Mouse (Mus musculus) CD4-positive, CD25-positive, alpha-beta regulatory T cell, adult 4 months (primary cell): ENCODE measurements around the gene Dlg4. TPM values are rescaled to one million over a fixed set of nuclear protein-coding genes. Genes with fewer than 3 reads are reported as not detected.

ENCODE experiments used
- ATAC-seq: one replicate; pipeline ENCODE4 v1.8.0; 2017
- polyA plus RNA-seq, 2 experiments: library from polyadenylated mRNA; unstranded; fragments of 100-300 nt; shearing (Covaris generic); gene quantifications; one replicate each; pipeline ENCODE4 v1.2.1; 2017

Gene Dlg4
- polyA plus RNA-seq, result 10 to 100 TPM in 1 of 2 experiments, 1 to 10 TPM in 1; 9.4 to 17.1 TPM

DNA sequence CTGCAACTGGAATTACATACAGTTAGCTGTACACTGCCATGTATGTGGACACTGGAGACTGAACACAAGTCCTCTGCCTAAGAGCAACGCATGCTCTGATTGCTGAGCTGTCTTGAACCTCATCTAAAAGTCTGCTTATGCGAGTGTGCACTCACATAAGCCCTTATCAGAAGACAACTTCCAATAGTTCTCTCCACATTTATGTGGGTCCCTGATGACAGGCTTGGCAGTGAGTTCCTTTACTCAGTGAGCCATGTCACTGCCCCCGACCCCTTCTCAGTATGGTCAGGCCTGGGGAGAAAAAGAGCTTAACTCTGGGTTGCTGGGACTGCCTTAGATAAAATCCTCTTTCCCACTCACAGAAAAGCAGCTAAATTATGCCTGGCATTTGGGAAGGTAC lies at the start of gene Dlg4:
TSS of gene Dlg4 (plus strand) at position 274 of the 400 bp plus-strand sequence.
- no peak for ATAC-seq

DNA sequence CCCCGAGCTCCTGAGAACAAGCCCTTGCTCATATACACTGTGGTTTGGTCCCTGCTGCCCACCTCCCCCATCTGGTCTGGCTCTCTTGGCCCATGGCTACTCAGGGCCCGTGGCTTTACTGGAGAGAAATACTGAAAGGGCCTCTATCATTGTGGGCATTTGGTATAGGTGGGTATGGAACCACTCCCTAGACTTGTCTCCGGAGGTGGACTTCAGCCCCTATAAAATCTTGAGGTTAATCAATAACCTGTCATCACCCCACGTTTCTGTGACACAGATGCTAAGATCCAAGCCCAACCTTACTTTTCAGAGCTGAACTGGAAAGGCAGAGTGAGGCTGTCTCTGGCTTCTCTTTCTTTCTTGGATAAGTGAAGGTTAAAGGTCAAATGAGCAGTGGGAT lies 47.9 kb upstream of the Dlg4 start:
- no peak for ATAC-seq

DNA sequence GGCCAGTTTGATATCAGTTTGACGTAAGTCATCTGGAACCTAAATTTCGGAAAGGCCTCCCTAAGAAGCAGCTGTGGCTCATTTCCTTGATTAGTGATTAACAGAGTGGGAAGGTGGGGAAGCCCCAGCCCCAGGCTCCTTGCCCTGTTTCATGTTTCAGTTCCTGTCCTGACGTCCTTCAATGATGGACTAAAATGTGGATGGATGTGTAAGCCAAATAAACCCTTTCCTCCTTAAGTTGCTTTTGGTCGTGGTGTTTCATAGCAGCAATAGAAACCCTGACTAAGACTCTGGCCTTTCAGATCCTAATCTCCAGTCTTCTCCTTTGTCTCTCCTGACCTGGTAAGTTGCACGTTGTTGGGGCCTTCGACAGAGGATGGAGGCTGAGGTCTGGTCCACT lies 46.5 kb upstream of the Dlg4 start:
- no peak for ATAC-seq

DNA sequence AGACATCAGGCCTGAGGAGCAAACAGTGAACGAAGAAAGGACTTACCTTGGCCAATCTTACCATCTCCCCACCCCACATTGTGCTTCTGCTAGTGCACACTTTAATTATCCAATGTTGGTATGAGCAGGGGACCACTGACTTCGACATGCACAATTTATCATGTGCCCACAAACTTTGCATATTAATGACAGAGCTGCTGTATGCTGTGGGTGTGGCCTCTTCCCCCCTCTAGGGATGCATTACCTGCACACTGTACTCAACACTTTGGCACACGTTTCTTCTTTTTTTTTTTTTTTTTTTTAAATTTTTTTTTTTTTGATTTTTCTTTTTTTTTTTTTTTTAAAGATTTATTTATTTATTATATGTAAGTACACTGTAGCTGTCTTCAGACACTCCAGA lies 46.0 kb upstream of the Dlg4 start:
- no peak for ATAC-seq

DNA sequence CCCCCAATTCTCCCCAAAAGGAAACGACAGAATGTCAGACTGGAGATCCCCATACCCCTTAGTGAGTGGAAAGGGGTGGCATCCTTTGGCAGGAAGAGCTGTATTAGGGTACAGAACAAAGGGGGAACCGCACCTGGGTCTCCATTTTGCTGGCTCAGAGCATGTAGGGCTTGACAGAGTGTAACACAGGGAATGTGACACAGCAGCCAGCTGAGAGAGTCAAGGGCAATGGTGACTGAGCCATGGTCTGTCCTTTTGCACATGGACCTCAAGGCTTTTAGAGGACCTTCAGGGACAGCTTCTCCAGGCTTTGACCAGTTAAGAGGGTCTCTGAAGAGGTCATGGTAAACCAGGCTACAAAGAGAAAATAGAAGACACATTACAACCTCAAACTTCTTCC lies 41.8 kb upstream of the Dlg4 start:
- no peak for ATAC-seq

DNA sequence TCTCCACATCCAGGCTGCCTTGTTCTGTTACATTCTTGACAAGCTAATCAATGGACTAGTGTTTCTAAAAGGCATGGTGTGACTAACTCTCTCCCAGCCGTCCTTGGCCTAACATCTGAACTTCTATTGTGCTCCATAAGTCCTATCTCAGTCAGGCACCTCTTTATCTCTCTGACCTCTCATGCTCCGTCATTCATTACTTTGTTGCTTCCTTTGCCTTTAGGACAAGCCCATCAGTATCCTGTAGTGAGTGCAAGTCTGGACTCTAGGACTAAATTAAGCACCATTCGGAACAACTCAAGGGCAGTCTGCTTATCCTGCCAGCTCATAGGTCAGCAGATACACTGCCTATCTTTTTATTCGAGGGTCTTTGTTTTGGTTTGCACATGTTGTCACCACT lies 40.5 kb upstream of the Dlg4 start:
- no peak for ATAC-seq

DNA sequence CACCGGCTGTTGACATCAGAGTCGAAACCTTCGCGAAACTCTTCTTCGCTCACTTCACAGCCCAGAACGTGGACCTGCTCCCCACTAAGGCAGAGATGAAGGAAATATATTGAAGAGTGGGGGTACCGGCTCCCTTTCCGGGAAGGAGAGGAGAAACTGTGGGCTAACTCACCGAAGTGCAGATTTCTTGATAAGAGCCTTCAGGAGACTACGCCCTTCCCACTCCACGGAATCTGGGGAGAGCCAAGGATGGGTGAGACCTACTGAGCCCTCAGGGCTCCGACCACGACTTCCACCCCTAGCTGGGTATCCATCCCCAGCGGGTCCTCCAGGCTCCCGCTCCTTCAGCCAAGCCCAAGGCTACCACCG lies 36.9 kb upstream of the Dlg4 start:
- ATAC-seq, result peak; percentile 3

DNA sequence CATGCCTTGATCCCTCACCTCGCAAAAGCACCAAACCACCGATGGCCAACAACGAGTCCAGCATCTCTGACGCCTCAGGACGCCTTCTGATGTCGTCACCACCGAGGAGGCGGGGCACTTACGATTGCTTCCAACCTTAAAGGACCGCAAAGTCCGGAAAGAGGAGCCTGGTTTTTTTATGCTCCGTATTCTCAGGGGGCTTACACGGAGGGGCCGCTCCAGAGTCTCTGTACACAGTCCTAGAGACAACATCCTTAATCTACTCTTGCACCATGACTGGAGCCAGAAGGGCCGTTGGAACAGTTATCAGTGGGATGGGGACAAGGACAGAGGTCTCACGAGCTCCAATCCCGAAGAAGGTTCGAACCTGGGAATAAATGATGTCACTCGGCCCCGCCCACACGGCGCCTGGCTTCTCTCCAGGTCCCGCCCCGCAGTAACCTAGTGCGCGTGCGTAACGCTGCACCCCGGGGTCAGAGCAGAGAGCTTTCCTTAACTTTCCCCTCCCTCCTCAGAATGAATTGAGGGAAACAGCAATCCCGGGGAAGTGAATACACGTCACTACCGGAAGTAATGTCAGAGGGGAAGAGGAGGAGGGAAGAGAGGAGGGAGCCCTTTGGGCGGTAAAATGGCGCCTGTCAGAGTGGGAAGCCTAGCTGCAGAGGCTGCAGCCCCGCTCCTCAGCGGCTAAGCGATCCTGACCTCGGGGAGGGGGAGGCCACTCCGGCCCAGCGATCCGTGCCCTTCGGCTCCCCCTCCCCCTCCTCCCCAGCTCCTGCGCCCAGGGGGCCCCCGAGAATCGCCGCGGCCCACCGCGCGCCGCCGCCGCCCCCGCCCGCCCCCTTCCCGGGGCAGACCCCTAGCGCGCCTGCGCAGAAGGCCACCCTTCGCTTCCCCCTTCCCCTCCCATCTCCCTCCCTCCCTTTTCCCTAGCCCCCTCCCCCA lies 36.3 kb upstream of the Dlg4 start:
- ATAC-seq, result peak; percentile 80

DNA sequence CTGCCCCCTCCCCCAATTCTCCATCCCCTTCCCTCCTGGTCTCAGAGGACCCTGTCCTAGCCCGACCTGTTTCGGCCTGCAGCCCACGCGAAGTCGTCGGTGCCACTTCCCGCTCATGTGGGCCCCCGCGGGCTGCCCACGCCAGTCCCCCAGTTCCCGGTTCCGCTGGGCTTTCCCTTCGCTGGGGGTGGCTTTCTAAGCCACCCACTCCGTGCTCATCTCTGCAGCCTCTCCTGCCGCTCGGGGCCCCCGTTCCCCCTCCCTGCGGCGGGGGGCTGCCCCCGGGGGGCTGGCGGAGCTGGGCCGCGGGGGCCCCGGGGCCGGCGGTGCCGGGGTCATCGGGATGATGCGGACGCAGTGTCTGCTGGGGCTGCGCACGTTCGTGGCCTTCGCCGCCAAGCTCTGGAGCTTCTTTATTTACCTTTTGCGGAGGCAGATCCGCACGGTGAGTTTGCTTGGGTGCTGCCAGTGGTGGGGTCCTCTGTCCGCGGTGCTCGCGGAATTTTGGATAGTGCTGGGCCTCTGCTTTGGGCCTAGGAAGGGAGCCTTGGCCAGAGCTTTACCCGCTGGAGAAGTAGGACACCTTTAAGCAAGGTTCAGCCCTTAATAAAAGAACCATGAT lies 35.5 kb upstream of the Dlg4 start, which contains the start of gene Ctdnep1:
TSS of gene Ctdnep1 (plus strand) at position 16 of the 622 bp plus-strand sequence.
- peak; percentile 42 for ATAC-seq

DNA sequence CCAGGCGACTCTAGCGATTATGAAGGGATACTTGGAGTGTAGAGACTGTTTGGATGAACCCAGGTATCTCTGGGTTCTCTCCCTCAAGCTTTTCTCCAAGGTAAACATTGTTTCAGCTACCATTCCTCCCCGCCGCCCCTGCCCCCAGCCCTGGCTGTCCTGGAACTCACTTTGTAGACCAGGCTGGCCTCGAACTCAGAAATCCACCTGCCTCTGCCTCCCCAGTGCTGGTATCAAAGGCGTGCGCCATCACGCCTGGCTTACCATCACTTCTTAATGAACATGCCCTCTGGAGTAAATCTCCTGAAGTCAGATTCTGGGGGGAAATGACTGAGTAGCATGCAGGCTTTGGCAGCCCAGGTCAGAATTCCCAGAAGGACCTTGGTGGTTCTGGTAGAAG lies 34.5 kb upstream of the Dlg4 start, which contains the start of gene Elp5:
TSS of gene Elp5 (minus strand) at position 293 of the 400 bp plus-strand sequence.
- no peak for ATAC-seq

DNA sequence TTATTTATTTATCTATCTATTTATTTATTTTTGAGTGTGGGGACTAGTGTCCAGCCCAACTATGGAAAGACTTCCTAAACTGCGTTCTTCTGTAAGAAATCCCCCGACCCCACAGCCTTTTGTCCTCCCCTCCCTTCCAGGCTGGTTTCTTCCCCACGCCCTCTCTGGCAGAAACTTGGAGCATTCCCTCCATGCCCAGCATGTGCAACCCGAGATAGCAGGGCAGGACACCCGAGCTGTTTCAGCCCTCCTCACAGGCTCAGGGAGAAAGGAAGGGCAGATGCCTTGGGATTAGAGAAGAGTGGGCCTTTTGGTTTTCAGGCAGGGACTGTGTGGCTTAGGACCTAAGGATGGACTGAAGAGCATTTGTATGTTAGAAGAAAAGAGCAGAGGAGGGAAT lies 33.9 kb upstream of the Dlg4 start:
- ATAC-seq, result no peak

DNA sequence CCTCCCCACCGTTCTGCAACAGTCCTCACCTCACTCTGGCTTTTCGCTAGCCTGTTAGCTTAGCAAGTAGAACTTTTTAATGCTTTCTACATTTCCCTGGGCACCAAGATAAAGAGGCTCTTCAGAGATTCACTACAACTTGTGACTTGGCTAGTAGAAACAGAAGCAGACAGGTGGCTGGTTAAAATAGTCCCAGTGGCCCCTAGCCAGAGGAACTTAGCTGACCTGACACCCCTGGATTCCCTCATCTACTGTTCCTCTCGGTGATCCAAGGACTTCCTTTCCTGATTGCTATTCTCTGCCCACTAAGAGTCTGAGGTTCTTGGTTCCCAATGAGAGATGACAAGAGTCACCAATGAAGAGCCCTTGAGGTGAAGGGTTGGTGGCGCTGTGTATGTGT lies 33.4 kb upstream of the Dlg4 start:
- no peak for ATAC-seq

DNA sequence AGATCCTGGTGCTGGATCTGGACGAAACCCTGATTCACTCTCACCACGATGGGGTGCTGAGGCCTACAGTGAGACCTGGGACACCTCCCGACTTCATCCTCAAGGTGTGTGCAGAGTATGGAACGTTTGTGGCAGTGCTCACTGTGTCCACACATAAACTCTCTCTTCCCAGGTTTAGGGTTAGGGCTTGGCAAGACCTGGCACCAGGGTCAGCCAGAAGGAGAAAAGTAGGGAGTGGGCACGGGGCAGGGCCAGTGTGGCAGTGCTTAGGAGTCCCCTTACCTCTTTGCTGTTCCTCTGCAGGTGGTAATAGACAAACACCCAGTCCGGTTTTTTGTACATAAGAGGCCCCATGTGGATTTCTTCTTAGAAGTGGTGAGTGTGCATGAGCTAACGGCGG lies 32.3 kb upstream of the Dlg4 start:
- ATAC-seq, result no peak

DNA sequence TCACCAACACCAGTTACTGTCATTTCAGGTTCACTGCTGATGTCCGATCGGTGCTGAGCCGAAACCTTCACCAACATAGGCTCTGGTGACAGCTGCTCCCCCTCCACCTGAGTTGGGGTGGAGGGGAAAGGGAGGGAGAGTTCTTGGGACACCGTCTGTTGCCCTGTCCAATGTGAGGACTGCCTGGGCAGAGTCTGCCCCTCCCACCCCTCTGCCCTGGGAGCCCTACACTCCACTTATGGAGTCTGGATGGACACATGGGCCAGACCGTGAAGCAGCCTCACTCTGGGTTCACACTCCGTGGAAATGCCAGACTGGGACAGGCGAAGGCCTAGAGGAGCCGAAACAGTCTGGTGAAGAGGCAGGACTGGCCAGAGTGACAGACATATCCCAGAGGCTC lies 26.8 kb upstream of the Dlg4 start:
- ATAC-seq, result no peak

DNA sequence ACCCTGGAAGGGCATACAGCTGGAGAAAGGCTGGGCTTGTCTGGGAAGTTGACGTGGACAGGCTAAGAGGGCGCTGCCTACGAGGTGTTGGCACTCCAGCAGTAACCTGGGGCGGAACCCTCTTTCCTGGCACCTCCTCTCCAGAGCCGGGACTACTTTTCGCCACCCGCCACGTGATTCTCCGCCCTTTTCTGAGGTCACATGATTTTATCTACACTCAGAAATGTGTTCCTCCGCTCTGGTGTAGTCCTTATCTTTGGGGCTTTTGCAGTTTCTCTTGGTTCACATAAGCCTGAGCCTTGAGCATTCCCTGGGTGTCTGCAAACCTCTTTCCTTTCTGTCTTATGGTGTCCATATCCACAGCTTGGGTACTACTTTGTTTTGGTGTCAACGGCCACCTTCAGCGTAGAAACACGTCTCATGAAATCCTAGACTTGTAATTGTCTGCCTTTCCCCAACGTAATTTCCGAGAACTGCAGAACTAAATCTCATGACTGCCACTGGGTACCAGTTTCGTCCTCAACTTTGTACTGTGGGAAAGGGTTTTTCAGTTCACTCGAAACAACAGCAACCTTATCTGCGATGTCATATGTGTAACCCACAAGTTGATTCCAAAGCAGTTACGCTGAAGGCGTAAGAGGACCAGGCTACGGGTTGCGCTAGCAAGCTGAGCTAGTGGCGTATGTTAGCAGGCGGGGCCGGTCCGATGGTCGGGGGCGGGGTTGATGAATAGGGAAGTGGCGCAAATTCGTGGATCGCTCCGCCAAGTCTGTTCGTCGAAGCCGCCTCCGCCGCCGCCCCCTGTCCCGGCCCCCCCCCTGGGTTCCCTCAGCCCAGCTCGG lies 25.7 kb upstream of the Dlg4 start, which contains the start of gene Gabarap:
TSS of gene Gabarap (plus strand) at position 294 of the 842 bp plus-strand sequence.
- peak; percentile 70 for ATAC-seq

DNA sequence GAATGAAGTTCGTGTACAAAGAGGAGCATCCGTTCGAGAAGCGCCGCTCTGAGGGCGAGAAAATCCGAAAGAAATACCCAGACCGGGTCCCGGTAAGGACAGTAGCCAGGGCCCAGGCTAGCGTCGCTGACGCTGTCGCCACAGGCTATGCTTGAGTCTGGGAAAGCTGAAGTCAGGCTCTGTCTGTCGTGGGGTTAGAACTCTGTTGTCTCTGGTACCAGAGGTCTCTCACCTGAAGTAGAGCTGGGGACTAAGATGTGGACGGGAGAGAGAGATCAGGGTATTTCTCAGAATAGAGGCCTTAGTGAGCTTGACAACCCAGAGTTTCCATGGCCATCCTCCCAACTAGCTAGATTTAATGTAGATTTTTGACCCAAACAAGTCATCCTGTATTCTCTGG lies 25.0 kb upstream of the Dlg4 start:
- ATAC-seq, result no peak

DNA sequence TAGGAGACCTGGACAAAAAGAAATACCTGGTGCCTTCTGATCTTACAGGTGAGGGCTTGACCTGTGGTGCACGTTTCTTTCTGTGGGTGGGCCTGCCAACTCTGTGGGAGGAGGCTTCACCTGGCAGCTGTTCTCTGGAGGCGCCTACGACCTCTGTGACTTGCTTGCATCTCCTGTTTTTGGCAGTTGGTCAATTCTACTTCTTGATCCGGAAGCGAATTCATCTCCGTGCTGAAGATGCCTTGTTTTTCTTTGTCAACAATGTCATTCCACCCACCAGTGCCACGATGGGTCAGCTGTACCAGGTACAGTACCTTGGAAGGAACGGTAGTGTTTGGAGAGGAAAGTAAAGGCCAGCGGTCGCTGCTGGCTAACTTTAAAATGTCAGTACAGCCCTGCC lies 24.3 kb upstream of the Dlg4 start:
- no peak for ATAC-seq

DNA sequence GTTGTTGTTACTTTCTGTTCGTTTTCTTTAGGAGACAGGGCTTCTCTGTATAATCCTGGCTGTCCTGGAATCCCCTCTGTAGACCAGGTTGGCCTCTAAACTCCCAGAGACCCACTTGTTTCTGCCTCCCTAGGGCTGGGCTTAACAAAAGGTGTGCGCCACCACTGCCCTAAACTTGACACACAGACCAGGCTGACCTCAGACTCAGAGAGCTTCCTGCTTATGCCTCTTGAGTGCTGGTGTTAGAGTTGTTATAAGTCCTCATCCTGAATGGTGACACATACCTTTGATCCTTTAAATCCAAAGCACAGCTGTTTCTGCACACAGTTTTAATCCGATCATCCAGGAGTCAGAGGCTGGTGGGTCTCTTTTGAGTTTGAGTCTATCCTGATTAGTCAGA lies 23.8 kb upstream of the Dlg4 start:
- ATAC-seq, result no peak

DNA sequence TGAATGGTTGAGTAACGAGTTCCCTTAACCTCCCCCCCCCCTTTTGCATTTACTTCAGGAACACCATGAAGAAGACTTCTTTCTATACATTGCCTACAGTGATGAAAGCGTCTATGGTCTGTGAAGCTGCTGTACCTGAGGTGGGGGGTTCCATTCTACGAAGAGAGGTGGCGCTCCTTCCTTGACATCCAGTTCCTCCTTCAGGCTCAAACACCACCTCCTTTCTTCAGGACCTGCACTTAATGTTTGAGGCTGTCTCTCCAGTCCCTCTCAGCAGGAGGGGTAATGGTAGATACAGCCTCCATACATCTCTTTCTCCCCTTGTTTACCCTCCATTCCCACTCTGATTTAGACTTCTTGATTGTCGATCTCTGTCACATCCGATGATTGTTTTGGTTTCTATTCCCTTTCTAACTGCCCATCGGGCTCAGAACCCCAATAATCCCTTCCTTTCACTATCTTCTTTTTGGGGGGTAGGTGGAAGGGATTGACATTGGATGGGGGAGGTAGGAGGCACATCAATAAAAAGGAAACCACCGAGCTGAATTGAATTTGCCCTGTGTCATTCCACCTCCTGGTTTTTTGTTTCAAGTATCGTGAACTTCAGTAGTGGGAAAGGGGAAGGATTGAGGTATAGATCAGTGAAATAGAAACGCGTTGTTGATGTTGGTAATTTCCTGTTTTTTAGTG lies 22.2 kb upstream of the Dlg4 start:
- ATAC-seq, result no peak

DNA sequence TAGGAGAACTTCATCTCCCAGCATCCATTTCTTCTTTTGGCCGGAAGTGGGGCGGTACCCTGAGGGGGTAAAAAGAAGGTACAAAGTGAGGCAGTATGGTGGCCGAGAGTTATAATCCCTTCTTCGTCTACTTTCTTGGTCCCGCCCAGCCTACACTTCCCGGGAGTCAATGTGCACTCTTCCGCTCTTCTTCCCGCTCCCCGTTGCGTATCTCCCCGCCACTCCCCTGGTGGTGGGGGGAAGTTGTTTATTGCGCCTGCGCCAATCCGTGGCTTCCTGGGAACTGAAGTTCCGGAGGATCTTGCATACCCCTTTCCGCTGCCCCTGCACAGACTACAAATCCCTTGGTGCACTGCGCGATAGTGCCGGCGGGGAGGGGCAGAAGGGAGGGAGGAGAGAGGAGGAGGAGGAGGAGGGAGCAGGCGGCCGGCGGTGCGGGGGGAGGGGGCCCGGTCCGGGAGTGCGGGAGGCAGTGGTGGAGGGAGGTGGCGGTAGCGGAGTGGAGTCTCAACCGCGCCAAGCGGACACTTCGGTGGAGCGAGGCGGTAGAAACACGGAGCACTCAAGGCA lies 21.3 kb upstream of the Dlg4 start, which contains the start of gene Phf23:
TSS of gene Phf23 (plus strand) at position 387 of the 570 bp plus-strand sequence.
- ATAC-seq, result peak; percentile 68

DNA sequence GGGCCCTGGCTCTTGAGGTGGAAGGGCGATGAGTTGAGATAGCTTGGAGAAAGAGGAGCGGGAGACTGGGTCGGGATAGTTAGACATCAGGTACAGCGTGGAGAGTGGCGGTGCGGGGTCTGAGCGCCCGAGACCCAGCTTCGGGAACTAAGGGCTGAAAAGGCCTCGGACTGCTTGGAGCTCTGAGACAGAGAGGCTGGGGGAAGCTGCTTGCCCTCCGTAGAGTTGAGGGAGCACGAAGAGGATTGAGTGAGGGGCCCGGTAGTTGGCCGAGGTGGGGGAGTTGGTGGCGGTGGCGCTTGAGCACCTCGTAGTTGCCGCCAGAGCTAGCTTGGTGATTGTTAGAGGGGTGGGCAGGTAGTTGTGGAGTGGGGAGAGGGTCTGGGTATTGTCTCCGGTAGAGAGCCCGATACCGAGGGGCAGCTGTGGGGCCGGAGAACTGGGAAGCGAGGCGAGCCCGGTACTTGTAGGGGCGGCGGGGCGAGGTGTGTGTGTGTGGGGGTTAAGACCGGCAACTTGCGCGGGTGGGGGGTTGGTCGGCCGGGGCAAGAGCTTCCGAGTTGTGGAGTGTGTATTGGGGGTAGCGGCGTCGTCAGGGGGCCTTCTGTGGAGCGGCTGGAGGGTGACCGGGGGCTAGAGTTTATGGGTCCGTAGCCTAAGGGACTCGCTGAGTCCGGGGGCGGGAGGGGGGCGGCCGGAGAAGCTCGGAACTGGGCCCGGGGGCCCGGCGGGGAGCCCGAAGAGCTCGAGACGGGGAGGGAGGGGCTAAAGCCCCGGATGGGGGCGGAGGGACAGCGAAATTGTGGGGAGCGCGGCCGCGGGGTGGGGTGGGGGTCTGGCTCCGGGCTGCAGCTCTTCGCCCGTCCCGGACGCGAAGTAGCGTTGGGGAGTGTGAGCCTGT lies 20.3 kb upstream of the Dlg4 start:
- no peak for ATAC-seq
